Mouse (Mus musculus) liver, embryonic 13.5 days (tissue): ENCODE results near the gene Mst1r. TPM values are rescaled to one million over a fixed set of nuclear protein-coding genes. Genes with fewer than 3 reads are reported as not detected.

Source experiments
- ATAC-seq: fragments of 200-750 bp; cut with Nextera tagmentation; 2 replicates; pipeline ENCODE4 v1.8.0; 2017; ENCODE audit warnings: low read depth, mild to moderate bottlenecking, moderate number of reproducible peaks, moderate library complexity
- DNase-seq: peaks from one replicate; pipeline ENCODE4 v3.0.0; 2022
- H3K27ac ChIP-seq: fragments of 300-500 bp; sonication (generic); 2 replicates; pipeline ENCODE4 v1.5.1; 2015; ENCODE audit warnings: moderate library complexity, mild to moderate bottlenecking, inconsistent platforms
- H3K27me3 ChIP-seq: fragments of 300-500 bp; sonication (generic); 2 replicates; pipeline ENCODE4 v1.6.1; 2015; ENCODE audit warnings: mild to moderate bottlenecking, inconsistent platforms
- H3K36me3 ChIP-seq: fragments of 300-500 bp; sonication (generic); 2 replicates; pipeline ENCODE4 v1.6.1; 2015; ENCODE audit warnings: mild to moderate bottlenecking, inconsistent platforms
- H3K4me1 ChIP-seq: fragments of 300-500 bp; sonication (generic); replicated peaks from 2 replicates; pipeline ENCODE4 v1.6.1; 2015; ENCODE audit warnings: inconsistent platforms
- H3K4me2 ChIP-seq: fragments of 300-500 bp; sonication (generic); 2 replicates; pipeline ENCODE4 v1.6.1; 2015; ENCODE audit warnings: inconsistent platforms, mild to moderate bottlenecking, moderate library complexity
- H3K4me3 ChIP-seq: fragments of 300-500 bp; sonication (generic); replicated peaks from 2 replicates; pipeline ENCODE4 v1.5.1; 2015; ENCODE audit warnings: mild to moderate bottlenecking, inconsistent platforms
- H3K9ac ChIP-seq: fragments of 300-500 bp; sonication (generic); 2 replicates; pipeline ENCODE4 v1.6.1; 2015; ENCODE audit warnings: mild to moderate bottlenecking, inconsistent platforms
- H3K9me3 ChIP-seq: fragments of 300-500 bp; sonication (generic); replicated peaks from 2 replicates; pipeline ENCODE4 v1.6.1; 2016; ENCODE audit warnings: inconsistent platforms
- WGBS: fragments of 180-500 bp; shearing (Covaris S2); methylation state at CpG from one replicate; pipeline ENCODE4 v1.1.7; 2015; ENCODE audit not compliant: insufficient replicate concordance; 5-methylcytosine and 5-hydroxymethylcytosine counted together
- polyA plus RNA-seq: library from polyadenylated mRNA; unstranded; fragments of >200 nt; fragmentation: Nextera tagmentation; extraction: Ambion mirVana; gene quantifications from 2 replicates; pipeline ENCODE4 v1.2.1, GENCODE M21; 2015

Gene Mst1r
- polyA plus RNA-seq, 1 experiment from 2014 or later = 0.71 TPM

GRCm38 (mm10) chr9:107898563-107898962 lies 8.1 kb upstream of the Mst1r start:
- DNase-seq = no peak
- no peak for ATAC-seq
- H3K27ac ChIP-seq = no peak overlapping the region
- peaks cover 13% of the 10 kb centered on the region for H3K4me1 ChIP-seq
- no peak overlapping the region for H3K4me3 ChIP-seq
- H3K9me3 ChIP-seq = no peaks in the 10 kb centered on the region
- no peak overlapping the region for H3K9ac ChIP-seq
- 80% methylated on average over 10 of the region's 10 CpGs for WGBS
- H3K4me2 ChIP-seq = no peak overlapping the region
- no peaks in the 10 kb centered on the region for H3K36me3 ChIP-seq
- peaks cover 15% of the 10 kb centered on the region for H3K27me3 ChIP-seq

- DNase-seq (no peak), ATAC-seq (no peak)
- no peak overlapping the region for H3K4me2 ChIP-seq
- no peak overlapping the region for H3K27ac ChIP-seq
- 65% methylated on average over 12 of the region's 12 CpGs for whole genome bisulfite sequencing
- no peaks in the 10 kb centered on the region for H3K9me3 ChIP-seq
- H3K4me1 ChIP-seq = peaks cover 14% of the 10 kb centered on the region
- no peaks in the 10 kb centered on the region for H3K36me3 ChIP-seq
- no peak overlapping the region for H3K4me3 ChIP-seq
- peaks cover 15% of the 10 kb centered on the region for H3K27me3 ChIP-seq
- no peak overlapping the region for H3K9ac ChIP-seq
Measured at GRCm38 (mm10) chr9:107899855-107900254, 6.8 kb upstream of the Mst1r start.

DNA sequence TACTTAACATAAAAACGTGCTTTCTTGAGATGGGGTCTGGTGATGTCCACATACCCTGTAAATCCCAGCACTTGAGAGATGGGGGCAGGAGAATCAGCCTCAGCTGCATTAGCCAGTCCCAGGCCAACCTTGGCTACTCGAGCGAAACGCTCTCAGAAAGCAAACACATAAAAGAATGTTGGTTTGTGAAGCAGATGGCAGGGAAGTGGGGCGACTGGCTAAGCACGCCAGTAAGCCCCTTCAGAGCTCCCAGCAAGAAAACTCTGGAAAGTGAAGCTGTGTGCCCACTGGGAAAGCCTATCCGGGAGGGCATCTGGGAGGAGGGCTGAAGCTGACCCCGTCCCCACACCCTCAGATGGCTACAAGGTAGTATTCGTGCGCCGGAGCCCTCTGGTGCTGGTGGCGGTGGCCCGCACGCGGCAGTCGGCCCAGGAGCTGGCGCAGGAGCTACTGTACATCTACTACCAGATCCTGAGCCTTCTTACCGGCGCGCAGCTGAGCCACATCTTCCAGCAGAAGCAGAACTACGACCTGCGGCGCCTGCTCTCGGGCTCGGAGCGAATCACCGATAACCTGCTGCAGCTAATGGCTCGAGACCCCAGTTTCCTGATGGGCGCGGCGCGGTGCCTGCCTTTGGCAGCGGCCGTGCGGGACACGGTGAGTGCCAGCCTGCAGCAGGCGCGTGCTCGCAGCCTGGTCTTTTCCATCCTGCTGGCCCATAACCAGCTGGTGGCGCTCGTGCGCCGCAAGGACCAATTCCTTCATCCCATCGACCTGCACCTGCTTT lies 5.6 kb upstream of the Mst1r start:
- DNase-seq (peak; percentile 37), ATAC-seq (no peak)
- H3K9ac ChIP-seq = peak overlapping the region; percentile 24
- H3K4me1 ChIP-seq = peaks cover 21% of the 10 kb centered on the region
- H3K4me2 ChIP-seq = peak overlapping the region; percentile 61
- H3K27me3 ChIP-seq = peaks cover 15% of the 10 kb centered on the region
- no peaks in the 10 kb centered on the region for H3K9me3 ChIP-seq
- 19% methylated on average over 44 of the region's 44 CpGs for WGBS
- no peak overlapping the region for H3K27ac ChIP-seq
- H3K4me3 ChIP-seq = peak overlapping the region; percentile 27
- no peaks in the 10 kb centered on the region for H3K36me3 ChIP-seq

DNA sequence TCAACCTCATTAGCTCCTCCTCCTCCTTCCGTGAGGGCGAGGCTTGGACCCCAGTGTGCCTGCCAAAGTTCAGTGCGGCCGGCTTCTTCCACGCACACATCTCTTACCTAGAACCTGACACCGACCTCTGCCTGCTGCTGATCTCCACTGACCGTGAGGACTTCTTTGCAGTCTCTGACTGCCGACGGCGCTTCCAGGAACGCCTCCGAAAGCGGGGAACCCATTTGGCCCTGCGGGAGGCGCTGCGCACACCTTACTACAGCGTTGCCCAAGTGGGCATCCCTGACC lies 5.1 kb upstream of the Mst1r start:
- Histone ChIP-seq H3K27me3 (peaks cover 15% of the 10 kb centered on the region), H3K9ac (no peak overlapping the region), H3K9me3 (no peaks in the 10 kb centered on the region), H3K4me2 (peak overlapping the region; percentile 61), H3K27ac (no peak overlapping the region), H3K4me3 (peak overlapping the region; percentile 27), H3K36me3 (no peaks in the 10 kb centered on the region), H3K4me1 (peaks cover 26% of the 10 kb centered on the region)
- ATAC-seq (no peak), DNase-seq (no peak)
- 43% methylated on average over 17 of the region's 17 CpGs for WGBS

DNA sequence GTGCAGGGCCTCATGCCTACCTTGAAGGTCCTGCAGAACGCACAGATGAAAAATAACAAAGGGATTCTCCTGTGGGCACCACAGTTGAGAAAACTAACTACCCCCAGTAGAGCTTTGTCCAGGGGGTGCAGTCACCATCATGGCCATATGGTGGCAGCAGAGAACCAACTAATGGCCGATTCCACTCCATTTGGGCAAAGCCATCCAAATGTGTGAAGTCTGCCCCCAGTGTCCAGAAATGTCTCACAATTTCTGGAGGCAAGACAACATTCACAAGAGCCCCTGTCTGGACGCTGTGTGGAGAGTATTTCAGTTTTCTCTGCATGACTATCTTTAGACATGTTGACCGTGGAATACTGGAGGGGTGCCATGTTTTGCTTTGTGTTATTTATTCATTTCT lies 1.9 kb upstream of the Mst1r start:
- Histone ChIP-seq H3K4me3 (no peak overlapping the region), H3K36me3 (no peaks in the 10 kb centered on the region), H3K27me3 (peaks cover 26% of the 10 kb centered on the region), H3K4me2 (no peak overlapping the region), H3K9me3 (no peaks in the 10 kb centered on the region), H3K27ac (no peak overlapping the region), H3K4me1 (peaks cover 55% of the 10 kb centered on the region), H3K9ac (no peak overlapping the region)
- WGBS = 2% methylated on average over 4 of the region's 4 CpGs
- no peak for ATAC-seq
- DNase-seq = peak; percentile 79

DNA sequence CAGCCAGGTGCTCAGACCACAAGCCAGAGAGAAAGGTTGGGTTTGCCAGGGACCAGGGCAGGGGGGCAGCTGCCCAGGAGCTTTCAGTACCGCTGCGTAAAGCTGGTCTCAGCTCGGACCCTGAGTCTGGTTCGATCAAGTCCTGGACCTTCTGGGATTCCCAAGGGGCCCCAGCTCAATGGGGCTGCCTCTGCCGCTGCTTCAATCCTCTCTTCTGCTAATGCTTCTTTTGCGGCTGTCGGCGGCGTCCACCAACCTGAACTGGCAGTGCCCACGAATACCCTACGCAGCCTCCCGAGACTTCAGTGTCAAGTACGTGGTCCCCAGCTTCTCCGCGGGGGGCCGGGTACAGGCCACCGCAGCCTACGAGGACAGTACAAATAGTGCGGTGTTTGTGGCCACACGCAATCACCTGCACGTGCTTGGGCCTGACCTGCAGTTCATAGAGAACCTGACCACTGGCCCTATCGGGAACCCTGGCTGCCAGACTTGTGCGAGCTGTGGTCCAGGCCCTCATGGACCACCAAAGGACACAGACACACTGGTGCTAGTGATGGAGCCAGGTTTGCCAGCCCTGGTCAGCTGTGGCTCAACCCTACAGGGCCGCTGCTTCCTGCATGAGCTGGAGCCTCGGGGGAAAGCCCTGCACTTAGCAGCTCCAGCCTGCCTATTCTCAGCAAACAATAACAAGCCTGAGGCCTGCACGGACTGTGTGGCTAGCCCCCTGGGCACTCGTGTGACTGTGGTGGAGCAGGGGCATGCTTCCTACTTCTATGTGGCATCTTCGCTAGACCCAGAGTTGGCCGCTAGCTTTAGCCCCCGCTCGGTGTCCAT lies 511 bp downstream of the Mst1r start:
- peak overlapping the region; percentile 61 for H3K9ac ChIP-seq
- H3K27ac ChIP-seq = no peak overlapping the region
- 61% methylated on average over 31 of the region's 31 CpGs for WGBS
- no peak for ATAC-seq
- no peaks in the 10 kb centered on the region for H3K9me3 ChIP-seq
- no peak for DNase-seq
- peaks cover 45% of the 10 kb centered on the region for H3K4me1 ChIP-seq
- peak overlapping the region; percentile 50 for H3K4me3 ChIP-seq
- peaks cover 12% of the 10 kb centered on the region for H3K27me3 ChIP-seq
- peak overlapping the region; percentile 71 for H3K4me2 ChIP-seq
- no peaks in the 10 kb centered on the region for H3K36me3 ChIP-seq

DNA sequence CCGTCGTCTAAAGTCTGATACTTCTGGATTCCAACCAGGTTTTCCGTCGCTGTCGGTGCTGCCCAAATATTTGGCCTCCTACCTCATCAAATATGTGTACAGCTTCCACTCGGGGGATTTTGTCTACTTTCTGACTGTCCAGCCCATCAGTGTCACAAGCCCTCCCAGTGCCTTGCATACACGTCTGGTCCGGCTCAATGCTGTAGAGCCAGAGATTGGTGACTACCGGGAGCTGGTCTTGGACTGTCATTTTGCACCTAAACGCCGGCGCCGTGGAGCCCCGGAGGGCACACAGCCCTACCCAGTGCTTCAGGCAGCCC lies 1.1 kb downstream of the Mst1r start:
- ATAC-seq = no peak
- Histone ChIP-seq H3K4me2 (peak overlapping the region; percentile 71), H3K9ac (no peak overlapping the region), H3K36me3 (no peaks in the 10 kb centered on the region), H3K9me3 (no peaks in the 10 kb centered on the region), H3K27ac (no peak overlapping the region), H3K27me3 (peaks cover 15% of the 10 kb centered on the region), H3K4me3 (0 out of 2 replicates have a peak overlapping the region, but pooled peaks have one; percentile 6), H3K4me1 (peaks cover 45% of the 10 kb centered on the region)
- 75% methylated on average over 14 of the region's 14 CpGs for WGBS
- DNase-seq = no peak

DNA sequence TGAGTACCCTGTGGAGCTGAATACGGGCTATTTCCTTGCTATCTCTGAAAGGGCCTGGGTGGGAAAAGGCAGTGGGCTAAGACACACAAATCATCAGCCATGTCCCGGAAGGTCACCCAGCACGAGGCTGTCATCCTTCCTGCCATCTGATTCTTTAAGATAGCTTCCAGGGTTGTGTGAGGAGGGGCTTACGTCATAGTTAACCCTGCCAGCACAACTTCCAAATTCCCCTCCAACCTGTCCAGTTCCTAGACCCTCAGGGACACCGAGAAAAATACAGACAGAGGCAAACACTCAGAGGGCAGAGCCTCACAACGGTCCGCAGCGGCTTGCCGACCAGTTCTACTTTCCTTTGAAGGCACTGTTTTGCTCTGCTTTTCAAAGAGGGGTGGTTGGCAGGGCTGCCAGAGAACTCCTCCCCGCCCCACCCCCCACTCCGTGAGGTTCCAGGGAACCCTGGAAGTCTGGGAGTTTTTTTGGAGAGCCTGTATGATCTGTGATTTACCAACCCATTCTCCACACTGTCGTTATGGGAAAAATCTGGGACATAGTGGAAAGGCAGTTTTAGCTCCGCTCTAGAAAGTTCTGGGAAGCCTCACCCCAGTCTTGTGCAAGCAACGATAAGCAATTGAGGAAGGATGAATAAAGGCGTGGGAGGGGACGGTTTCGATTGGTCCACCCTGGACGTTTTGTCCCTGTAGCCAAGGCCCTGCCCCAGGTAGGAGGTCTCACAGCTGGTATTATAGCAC lies 1.9 kb downstream of the Mst1r start:
- Histone ChIP-seq H3K27ac (no peak overlapping the region), H3K4me3 (peak overlapping the region; percentile 6; the same call in 1 of the 2 replicates), H3K4me2 (peak overlapping the region; percentile 71), H3K27me3 (peaks cover 18% of the 10 kb centered on the region), H3K36me3 (no peaks in the 10 kb centered on the region), H3K9me3 (no peaks in the 10 kb centered on the region), H3K4me1 (peaks cover 45% of the 10 kb centered on the region), H3K9ac (peak overlapping the region; percentile 27; the same call in 1 of the 2 replicates)
- WGBS = 23% methylated on average over 18 of the region's 18 CpGs
- DNase-seq (no peak), ATAC-seq (no peak)

- H3K9ac ChIP-seq = no peak overlapping the region
- H3K4me3 ChIP-seq = no peak overlapping the region
- H3K27ac ChIP-seq = no peak overlapping the region
- DNase-seq (no peak), ATAC-seq (no peak)
- WGBS = 73% methylated on average over 15 of the region's 15 CpGs
- no peaks in the 10 kb centered on the region for H3K9me3 ChIP-seq
- H3K4me1 ChIP-seq = peaks cover 40% of the 10 kb centered on the region
- H3K27me3 ChIP-seq = peaks cover 23% of the 10 kb centered on the region
- no peak overlapping the region for H3K4me2 ChIP-seq
- H3K36me3 ChIP-seq = no peaks in the 10 kb centered on the region
Measured at GRCm38 (mm10) chr9:107910025-107910769, 3.5 kb downstream of the Mst1r start.

DNA sequence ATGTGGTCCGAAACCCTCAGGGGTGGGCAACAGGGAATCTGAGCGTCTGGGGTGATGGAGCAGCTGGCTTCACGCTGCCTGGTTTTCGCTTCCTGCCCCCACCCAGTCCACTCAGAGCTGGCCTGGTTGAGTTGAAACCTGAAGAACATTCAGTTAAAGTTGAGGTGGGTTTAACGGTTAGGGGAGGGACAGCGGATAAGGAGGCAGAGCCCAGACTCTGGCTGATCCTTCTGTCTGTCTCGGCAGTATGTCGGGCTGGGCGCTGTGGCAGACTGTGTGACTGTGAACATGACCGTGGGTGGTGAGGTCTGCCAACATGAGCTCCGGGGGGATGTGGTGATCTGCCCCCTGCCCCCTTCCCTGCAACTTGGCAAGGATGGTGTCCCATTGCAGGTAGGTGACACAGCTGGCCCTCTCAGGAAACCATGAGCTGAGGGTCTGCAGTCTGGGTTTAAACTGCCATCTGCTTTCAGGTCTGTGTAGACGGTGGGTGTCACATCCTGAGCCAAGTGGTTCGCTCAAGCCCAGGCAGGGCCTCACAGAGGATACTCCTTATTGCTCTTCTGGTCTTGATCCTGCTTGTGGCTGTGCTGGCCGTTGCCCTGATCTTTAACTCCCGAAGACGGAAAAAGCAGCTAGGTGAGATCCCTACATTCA lies 8.2 kb downstream of the Mst1r start:
- H3K27me3 ChIP-seq = peaks cover 19% of the 10 kb centered on the region
- ATAC-seq (no peak), DNase-seq (no peak)
- H3K9ac ChIP-seq = no peak overlapping the region
- H3K4me2 ChIP-seq = no peak overlapping the region
- H3K4me1 ChIP-seq = no peaks in the 10 kb centered on the region
- H3K27ac ChIP-seq = no peak overlapping the region
- no peaks in the 10 kb centered on the region for H3K36me3 ChIP-seq
- 66% methylated on average over 16 of the region's 16 CpGs for WGBS
- no peaks in the 10 kb centered on the region for H3K9me3 ChIP-seq
- H3K4me3 ChIP-seq = no peak overlapping the region
